Mouse (Mus musculus) heart, embryonic 10.5 days (tissue): ENCODE measurements around the gene Lce1d. TPM values are rescaled to one million over a fixed set of nuclear protein-coding genes. Genes with fewer than 3 reads are reported as not detected.
"Not testable (repeated sequence)": the region's sequence is repeated elsewhere in the genome, so short reads cannot be mapped to it uniquely, and the experiment has no call there.

ENCODE experiments used
- DNase-seq: peaks from one replicate; pipeline ENCODE4 v3.0.0-alpha.2; 2017; ENCODE audit warnings: low spot score
- H3K27ac ChIP-seq: fragments of 300-500 bp; sonication (generic); 2 replicates; pipeline ENCODE4 v1.5.1; 2016; ENCODE audit warnings: mild to moderate bottlenecking
- H3K27me3 ChIP-seq: fragments of 300-500 bp; sonication (generic); 2 replicates; pipeline ENCODE4 v1.6.1; 2016; ENCODE audit warnings: mild to moderate bottlenecking; ENCODE audit not compliant: poor library complexity, insufficient read depth, severe bottlenecking
- H3K36me3 ChIP-seq: fragments of 300-500 bp; sonication (generic); 2 replicates; pipeline ENCODE4 v1.6.1; 2016; ENCODE audit warnings: mild to moderate bottlenecking, moderate library complexity
- H3K4me1 ChIP-seq: fragments of 300-500 bp; sonication (generic); 2 replicates; pipeline ENCODE4 v1.6.1; 2016; ENCODE audit warnings: mild to moderate bottlenecking
- H3K4me3 ChIP-seq: fragments of 300-500 bp; sonication (generic); 2 replicates; pipeline ENCODE4 v1.5.1; 2016; ENCODE audit warnings: mild to moderate bottlenecking, moderate library complexity
- H3K9me3 ChIP-seq: fragments of 300-500 bp; sonication (generic); 2 replicates; pipeline ENCODE4 v1.6.1; 2016; ENCODE audit warnings: mild to moderate bottlenecking, moderate library complexity
- WGBS: fragments of 180-500 bp; shearing (Covaris S2); methylation state at CpG from one replicate; pipeline ENCODE4 v1.1.7; 2016; 5-methylcytosine and 5-hydroxymethylcytosine counted together
- polyA plus RNA-seq: library from polyadenylated mRNA; unstranded; fragments of >200 nt; fragmentation: Nextera tagmentation; extraction: Ambion mirVana; gene quantifications from 2 replicates; pipeline ENCODE4 v1.2.1, GENCODE M21; 2016

The Lce1d gene
- not detected in 2 replicates for polyA plus RNA-seq

DNA sequence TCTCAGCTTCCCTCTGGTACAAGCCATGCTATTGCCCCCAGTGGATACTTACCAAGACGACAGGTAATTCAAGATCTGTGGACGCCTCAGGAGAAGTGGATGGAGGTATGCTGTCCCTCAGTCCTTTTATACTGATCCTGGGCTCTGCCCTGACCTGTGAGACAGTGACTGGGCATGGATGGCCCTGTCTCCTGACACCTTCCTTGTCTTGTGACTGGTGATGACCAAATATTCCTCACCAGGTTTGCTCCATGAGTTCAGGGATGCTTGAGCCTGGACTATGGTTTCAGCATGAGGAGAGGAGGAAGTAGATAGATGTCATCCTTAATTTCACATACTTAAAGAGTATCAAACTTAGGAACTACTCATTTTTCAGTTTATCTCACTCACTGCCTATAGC lies at the start of gene Lce1d:
TSS of gene Lce1d (minus strand) at position 101 of the 400 bp plus-strand sequence.
- no peaks in the 10 kb centered on the region for H3K4me1 ChIP-seq
- 57% methylated on average over 2 of the region's 2 CpGs for WGBS

DNA sequence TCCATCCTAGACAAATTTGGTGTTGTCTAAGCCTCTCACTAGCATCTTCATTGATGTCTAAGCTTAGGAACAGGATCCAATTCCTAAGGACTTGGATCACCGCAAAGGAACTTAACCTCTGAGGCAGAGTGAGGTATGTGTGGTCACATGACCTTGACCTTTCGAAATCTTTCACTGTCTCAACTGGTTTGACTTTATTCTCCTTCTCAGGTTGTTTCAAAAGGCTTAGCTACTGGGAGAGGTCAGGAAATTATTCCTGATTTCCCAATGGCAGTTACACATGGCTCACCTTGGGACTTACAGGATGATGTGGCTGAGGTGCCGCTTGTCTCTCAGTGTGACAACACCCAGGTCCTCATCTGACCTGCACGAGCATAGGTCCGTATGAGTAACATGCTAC lies 35.6 kb upstream of the Lce1d start:
- Histone ChIP-seq H3K9me3 (no peaks in the 10 kb centered on the region), H3K4me3 (no peak overlapping the region), H3K36me3 (no peaks in the 10 kb centered on the region), H3K4me1 (no peaks in the 10 kb centered on the region), H3K27ac (no peak overlapping the region), H3K27me3 (no peaks in the 10 kb centered on the region)
- DNase-seq: no peak
- WGBS: 82% methylated on average over 5 of the region's 5 CpGs

More for the DNA sequence above, at the start of gene Lce1d:
- Histone ChIP-seq H3K4me3 (no peak within 1 kb of the TSS), H3K27me3 (no peaks in the 10 kb centered on the region), H3K9me3 (no peaks in the 10 kb centered on the region), H3K27ac (no peak within 1 kb of the TSS), H3K36me3 (no peaks in the 10 kb centered on the region)
- no peak for DNase-seq

- H3K36me3 ChIP-seq: no peaks in the 10 kb centered on the region
- DNase-seq: no peak
- H3K4me3 ChIP-seq: no peak within 1 kb of the TSS
- H3K9me3 ChIP-seq: no peaks in the 10 kb centered on the region
- H3K4me1 ChIP-seq: no peaks in the 10 kb centered on the region
- no peaks in the 10 kb centered on the region for H3K27me3 ChIP-seq
- H3K27ac ChIP-seq: no peak within 1 kb of the TSS
- WGBS: 74% methylated on average over 3 of the region's 3 CpGs
These were observed 33.2 kb upstream of the Lce1d start, which contains the start of gene Lce1f for GRCm38 (mm10) chr3:92720250-92720649. Gene Lce1f, minus strand, starts transcription at chr3:92720350.

GRCm38 (mm10) chr3:92715122-92715521 lies 28.1 kb upstream of the Lce1d start:
- Histone ChIP-seq H3K4me3 (no peak overlapping the region), H3K9me3 (no peaks in the 10 kb centered on the region), H3K27ac (no peak overlapping the region), H3K27me3 (no peaks in the 10 kb centered on the region), H3K36me3 (no peaks in the 10 kb centered on the region), H3K4me1 (no peaks in the 10 kb centered on the region)
- no peak for DNase-seq

DNA sequence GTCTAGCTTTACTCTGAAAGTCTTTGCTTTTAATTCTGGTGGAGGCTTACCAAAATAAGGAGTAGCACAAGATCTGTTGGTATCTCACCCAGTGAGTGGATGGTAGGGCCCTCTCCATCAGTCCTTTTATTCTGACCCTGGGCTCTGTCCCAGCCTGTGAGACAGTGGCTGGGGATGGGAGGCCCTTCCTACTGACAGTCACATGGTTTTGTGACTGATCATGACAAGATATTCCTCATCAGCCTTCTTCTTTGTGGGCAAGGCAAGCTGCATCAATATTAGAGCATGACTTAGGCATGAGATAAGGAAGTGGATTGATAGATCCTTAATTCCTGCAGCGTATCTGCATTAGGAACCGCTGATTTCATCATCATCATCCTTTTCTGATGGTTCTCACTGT lies 22.0 kb upstream of the Lce1d start, which contains the start of gene Lce1e:
TSS of gene Lce1e (minus strand) at position 101 of the 400 bp plus-strand sequence.
- Histone ChIP-seq H3K9me3 (no peaks in the 10 kb centered on the region), H3K27me3 (no peaks in the 10 kb centered on the region), H3K4me1 (no peaks in the 10 kb centered on the region), H3K27ac (no peak within 1 kb of the TSS), H3K4me3 (no peak within 1 kb of the TSS), H3K36me3 (no peaks in the 10 kb centered on the region)
- DNase-seq: no peak
- WGBS: 89% methylated on average over 2 of the region's 2 CpGs

- Histone ChIP-seq H3K36me3 (no peaks in the 10 kb centered on the region), H3K4me1 (no peaks in the 10 kb centered on the region), H3K27ac (no peak overlapping the region), H3K27me3 (no peaks in the 10 kb centered on the region), H3K4me3 (no peak overlapping the region), H3K9me3 (no peaks in the 10 kb centered on the region)
- DNase-seq: no peak
- 14% methylated on average over 1 of the region's 1 CpGs for WGBS
These were observed 7.6 kb upstream of the Lce1d start for GRCm38 (mm10) chr3:92694613-92695012.

DNA sequence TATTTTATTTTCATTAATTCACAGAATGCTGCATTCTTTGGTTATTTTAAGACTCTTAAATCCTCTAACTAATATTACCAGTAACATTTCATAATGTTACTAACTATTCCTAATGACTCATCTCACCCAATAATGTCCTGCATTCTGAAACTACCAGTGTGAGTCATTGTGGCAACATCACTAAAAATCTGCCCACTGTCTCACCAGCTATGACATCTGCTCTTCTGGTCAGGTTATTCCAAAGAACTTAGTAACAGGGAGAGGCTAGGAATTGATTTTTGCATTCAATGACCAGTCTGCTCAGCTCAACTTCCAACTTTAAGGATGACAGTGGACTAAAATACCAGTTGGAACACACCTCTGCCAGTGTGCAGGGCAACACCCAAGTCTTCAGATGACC lies 4.7 kb upstream of the Lce1d start:
- no peak for DNase-seq
- Histone ChIP-seq H3K27ac (no peak overlapping the region), H3K4me3 (no peak overlapping the region), H3K36me3 (no peaks in the 10 kb centered on the region), H3K27me3 (no peaks in the 10 kb centered on the region), H3K9me3 (no peaks in the 10 kb centered on the region), H3K4me1 (no peaks in the 10 kb centered on the region)

DNA sequence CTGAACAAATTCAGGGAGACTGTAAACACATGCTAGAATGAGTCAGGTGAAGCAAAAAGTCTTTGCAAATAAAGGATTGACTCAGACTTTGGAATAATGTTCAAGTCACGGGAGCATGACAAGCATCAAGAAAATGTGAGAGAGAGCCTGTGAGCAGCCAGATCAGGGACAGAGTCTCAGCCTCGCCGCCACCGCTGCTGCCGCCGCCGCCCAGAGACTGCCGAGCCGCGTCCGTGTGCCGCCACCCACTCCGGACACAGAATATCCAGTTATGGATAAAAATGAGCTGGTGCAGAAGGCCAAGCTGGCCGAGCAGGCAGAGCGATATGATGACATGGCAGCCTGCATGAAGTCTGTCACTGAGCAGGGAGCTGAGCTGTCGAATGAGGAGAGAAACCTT lies 2.1 kb upstream of the Lce1d start:
- not testable (repeated sequence) for H3K27me3 ChIP-seq, H3K36me3 ChIP-seq, H3K4me3 ChIP-seq, H3K4me1 ChIP-seq, H3K9me3 ChIP-seq, H3K27ac ChIP-seq, DNase-seq
- 69% methylated on average over 16 of the region's 16 CpGs for WGBS

DNA sequence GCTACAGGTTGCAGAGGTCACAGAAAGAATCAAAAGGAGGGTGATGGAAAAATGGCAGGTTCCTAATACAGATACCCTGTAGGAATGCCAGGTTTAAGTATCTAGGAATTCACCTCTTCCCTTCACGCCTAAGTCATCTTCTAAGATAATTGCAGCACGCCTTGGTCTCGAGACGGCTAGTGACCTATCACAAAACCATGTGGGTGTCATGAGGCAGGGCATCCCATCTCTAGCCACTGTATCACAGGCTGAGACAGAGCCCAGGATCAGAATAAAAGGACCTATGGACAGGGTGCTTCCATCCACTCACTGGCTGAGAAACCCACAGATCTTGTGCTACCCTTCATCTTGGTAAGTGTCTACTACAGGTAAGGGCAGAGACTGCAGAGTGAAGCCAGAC lies 8.1 kb downstream of the Lce1d start, which contains the start of gene Lce1c:
TSS of gene Lce1c (plus strand) at position 301 of the 400 bp plus-strand sequence.
- H3K36me3 ChIP-seq: no peaks in the 10 kb centered on the region
- WGBS: 83% methylated on average over 4 of the region's 4 CpGs
- H3K27me3 ChIP-seq: no peaks in the 10 kb centered on the region

GRCm38 (mm10) chr3:92670215-92670614 lies 16.8 kb downstream of the Lce1d start, which contains the start of gene Lce1a2:
Gene Lce1a2, minus strand, starts transcription at chr3:92670315.
- H3K4me1 ChIP-seq: no peaks in the 10 kb centered on the region
- no peaks in the 10 kb centered on the region for H3K36me3 ChIP-seq
- no peak within 1 kb of the TSS for H3K27ac ChIP-seq
- no peaks in the 10 kb centered on the region for H3K27me3 ChIP-seq
- no peak within 1 kb of the TSS for H3K4me3 ChIP-seq
- no peaks in the 10 kb centered on the region for H3K9me3 ChIP-seq
- no peak for DNase-seq

More for the DNA sequence above, 8.1 kb downstream of the Lce1d start, which contains the start of gene Lce1c:
- no peak for DNase-seq
- no peaks in the 10 kb centered on the region for H3K4me1 ChIP-seq
- H3K4me3 ChIP-seq: no peak within 1 kb of the TSS
- no peak within 1 kb of the TSS for H3K27ac ChIP-seq
- H3K9me3 ChIP-seq: no peaks in the 10 kb centered on the region

GRCm38 (mm10) chr3:92656826-92657225 lies 30.2 kb downstream of the Lce1d start, which contains the start of gene Lce1b:
Gene Lce1b, minus strand, starts transcription at chr3:92656926.
- Histone ChIP-seq H3K9me3 (no peaks in the 10 kb centered on the region), H3K27ac (no peak within 1 kb of the TSS), H3K27me3 (no peaks in the 10 kb centered on the region), H3K4me1 (no peaks in the 10 kb centered on the region), H3K4me3 (no peak within 1 kb of the TSS), H3K36me3 (no peaks in the 10 kb centered on the region)
- no peak for DNase-seq

GRCm38 (mm10) chr3:92648207-92648606 lies 38.8 kb downstream of the Lce1d start, which contains the start of gene Lce1a1:
Gene Lce1a1, minus strand, starts transcription at chr3:92648307.
- H3K36me3 ChIP-seq: no peaks in the 10 kb centered on the region
- 78% methylated on average over 1 of the region's 1 CpGs for WGBS
- H3K27ac ChIP-seq: no peak within 1 kb of the TSS
- no peak for DNase-seq
- no peaks in the 10 kb centered on the region for H3K4me1 ChIP-seq
- no peak within 1 kb of the TSS for H3K4me3 ChIP-seq
- H3K27me3 ChIP-seq: no peaks in the 10 kb centered on the region
- no peaks in the 10 kb centered on the region for H3K9me3 ChIP-seq

- no peaks in the 10 kb centered on the region for H3K27me3 ChIP-seq
- H3K9me3 ChIP-seq: no peaks in the 10 kb centered on the region
- DNase-seq: no peak
- no peak overlapping the region for H3K27ac ChIP-seq
- no peak overlapping the region for H3K4me3 ChIP-seq
- 93% methylated on average over 15 of the region's 15 CpGs for WGBS
- H3K4me1 ChIP-seq: no peaks in the 10 kb centered on the region
- H3K36me3 ChIP-seq: no peaks in the 10 kb centered on the region
These were observed 47.2 kb downstream of the Lce1d start for GRCm38 (mm10) chr3:92639854-92640253.

DNA sequence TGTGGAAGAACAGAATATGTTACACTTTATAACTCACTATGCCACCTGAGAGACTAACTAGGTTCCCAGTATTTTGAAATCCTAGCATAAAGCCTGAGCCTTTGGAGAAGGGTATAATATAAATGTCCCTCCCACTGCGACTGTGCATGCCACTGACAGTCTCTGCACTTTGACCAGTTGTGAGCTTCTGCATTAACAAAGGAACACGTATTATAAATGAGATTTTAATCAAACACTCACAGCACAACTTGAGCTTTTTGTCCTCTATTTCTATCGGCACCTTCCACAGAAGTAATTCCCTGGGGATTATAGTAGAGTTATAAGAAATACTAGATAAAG lies 48.4 kb downstream of the Lce1d start:
- 82% methylated on average over 3 of the region's 3 CpGs for WGBS
- Histone ChIP-seq H3K4me1 (no peaks in the 10 kb centered on the region), H3K4me3 (no peak overlapping the region), H3K9me3 (no peaks in the 10 kb centered on the region), H3K36me3 (no peaks in the 10 kb centered on the region), H3K27me3 (no peaks in the 10 kb centered on the region), H3K27ac (no peak overlapping the region)
- DNase-seq: no peak
